In genomic region chr9:14059228-14059779, GRCm38 (mm10) we compare ENCODE assay signal across 9 mouse cellular contexts.
A peak's percentile ranks its signal among the peaks of the same experiment; 100 is the strongest.
DNase-seq lines count a peak whose midpoint lies in the region; ATAC-seq and TF ChIP-seq lines count a peak whose summit lies in the region.
"Had no signal": no experiment of that assay in that cellular context is flagged by ENCODE, and none has a peak within 500 bp of the region (broad histone marks: within the 10 kb centered on the region; RNA-seq: fewer than 3 reads in every experiment).

No protein-coding gene starts in this region.

- no peaks in the 10 kb centered on the region for H3K9me3 ChIP-seq in lung, postnatal 0 days (ENCODE audit: low read length)
- no peaks in the 10 kb centered on the region for H3K9me3 ChIP-seq in forebrain, postnatal 0 days (ENCODE audit: low read length)
- H3K9me3 ChIP-seq in kidney, embryonic 16.5 days (ENCODE audit: low read length), result no peaks in the 10 kb centered on the region

- DNase-seq in gastrocnemius, adult 2 months, result peak; percentile 38
- DNase-seq in gastrocnemius, adult 8-10 months (ENCODE audit: low spot score in 2 of 2), result no peak
- DNase-seq in lung, postnatal 0 days (ENCODE audit: low spot score), result peak; percentile 23
- no peak for DNase-seq in lung, postnatal 36 days
- DNase-seq in forebrain, postnatal 0 days, result peak; percentile 44
- peak; percentile 15 for DNase-seq in skeletal muscle tissue, adult 2 months (ENCODE audit: low read depth, low spot score)
- DNase-seq in cerebellum, adult 9-10 months, result no peak

- no peak overlapping the region for H3K4me3 ChIP-seq in gastrocnemius, adult 2 months
- no peak overlapping the region for H3K4me3 ChIP-seq in lung, postnatal 0 days (ENCODE audit: low read depth, low read length)
- H3K4me3 ChIP-seq in forebrain, postnatal 0 days (ENCODE audit: low read depth, low read length), result no peak overlapping the region
- H3K4me3 ChIP-seq in kidney, embryonic 16.5 days (ENCODE audit: low read length), result no peak overlapping the region
- H3K4me3 ChIP-seq: erythroblast, embryonic 14.5 days had no signal

- 58% methylated on average over 7 of the region's 7 CpGs for WGBS in lung, postnatal 0 days
- 14% methylated on average over 7 of the region's 7 CpGs for WGBS in forebrain, postnatal 0 days
- WGBS in kidney, embryonic 16.5 days, result 40% methylated on average over 7 of the region's 7 CpGs

- ATAC-seq in lung, postnatal 0 days, result no peak
- peak; percentile 72 for ATAC-seq in forebrain, postnatal 0 days
- no peak for ATAC-seq in kidney, embryonic 16.5 days (ENCODE audit: low FRiP score, low TSS enrichment)

- TF ChIP-seq EP300 in lung, postnatal 0 days (IDR thresholded peaks at IDR 0.05), result no peak

- no peaks in the 10 kb centered on the region for H3K4me1 ChIP-seq in lung, postnatal 0 days (ENCODE audit: insufficient read depth, low read depth, low read length)
- no peaks in the 10 kb centered on the region for H3K4me1 ChIP-seq in forebrain, postnatal 0 days (ENCODE audit: insufficient read depth)
- peaks cover 6% of the 10 kb centered on the region for H3K4me1 ChIP-seq in kidney, embryonic 16.5 days (ENCODE audit: insufficient read depth, low read length)

- H3K9ac ChIP-seq in lung, postnatal 0 days (replicated peaks; ENCODE audit: low read depth), result no peak overlapping the region
- H3K9ac ChIP-seq in forebrain, postnatal 0 days, result no peak overlapping the region
- no peak overlapping the region for H3K9ac ChIP-seq in kidney, embryonic 16.5 days (replicated peaks; ENCODE audit: low read length)

- no peak overlapping the region for H3K4me2 ChIP-seq in lung, postnatal 0 days (replicated peaks; ENCODE audit: low read depth, low read length)
- no peak overlapping the region for H3K4me2 ChIP-seq in forebrain, postnatal 0 days (ENCODE audit: low read depth)
- H3K4me2 ChIP-seq in kidney, embryonic 16.5 days (replicated peaks; ENCODE audit: low read depth, low read length), result no peak overlapping the region

- intact Hi-C loops in gastrocnemius, adult 2 months (cut with DNase I), result no loop called here

- peak overlapping the region; percentile 77 for H3K27ac ChIP-seq in gastrocnemius, adult 2 months
- no peak overlapping the region for H3K27ac ChIP-seq in lung, postnatal 0 days (ENCODE audit: low read length)
- H3K27ac ChIP-seq in forebrain, postnatal 0 days (ENCODE audit: low read depth, low read length), result peak overlapping the region; percentile 17
- no peak overlapping the region for H3K27ac ChIP-seq in kidney, embryonic 16.5 days (ENCODE audit: low read length)

- peak; percentile 38 for TF ChIP-seq CTCF in gastrocnemius, adult 2 months (IDR thresholded peaks at IDR 0.05)
- peak; percentile 25 for TF ChIP-seq CTCF in lung, postnatal 0 days (IDR thresholded peaks at IDR 0.05)
- TF ChIP-seq CTCF in forebrain, postnatal 0 days (IDR thresholded peaks at IDR 0.05; ENCODE audit: low read depth), result peak; percentile 36

- H3K27me3 ChIP-seq in lung, postnatal 0 days (replicated peaks; ENCODE audit: insufficient read depth, low read length), result no peaks in the 10 kb centered on the region
- H3K27me3 ChIP-seq in forebrain, postnatal 0 days (ENCODE audit: insufficient read depth, low read length), result no peaks in the 10 kb centered on the region
- no peaks in the 10 kb centered on the region for H3K27me3 ChIP-seq in kidney, embryonic 16.5 days (ENCODE audit: insufficient read depth, low read length)

- H3K36me3 ChIP-seq in lung, postnatal 0 days (ENCODE audit: insufficient read depth, low read length), result no peaks in the 10 kb centered on the region
- H3K36me3 ChIP-seq in forebrain, postnatal 0 days (ENCODE audit: insufficient read depth), result no peaks in the 10 kb centered on the region
- H3K36me3 ChIP-seq in kidney, embryonic 16.5 days (ENCODE audit: insufficient read depth, low read length), result no peaks in the 10 kb centered on the region

Comparison
In these comparisons a context has a peak if more than half of its experiments do, and no peak if none do; other contexts are left out.
1. DNase-seq: peak in gastrocnemius, adult 2 months (single experiment), lung, postnatal 0 days (single experiment), forebrain, postnatal 0 days (single experiment) and skeletal muscle tissue, adult 2 months (single experiment); none in gastrocnemius, adult 8-10 months (0 of 2), lung, postnatal 36 days (single experiment) and cerebellum, adult 9-10 months (single experiment).
2. H3K27ac ChIP-seq: peak in gastrocnemius, adult 2 months (single experiment) and forebrain, postnatal 0 days (single experiment); none in lung, postnatal 0 days (single experiment) and kidney, embryonic 16.5 days (single experiment).
3. Peak in every context shown above with its lines, with median percentiles within 50 percentile points of each other: CTCF ChIP-seq.